Mouse (Mus musculus): ENCODE results near the gene Gm10203.

- peak; percentile 78 for TF ChIP-seq CTCF (IDR thresholded peaks at IDR 0.05; ENCODE audit: low read depth)
- TF ChIP-seq EP300 (IDR thresholded peaks at IDR 0.05; ENCODE audit: low read depth): no peak
These were observed 3.3 kb upstream of the Gm10203 start for GRCm38 (mm10) chr6:149126675-149127074.

All from liver, embryonic 14.5 days (tissue).